Mouse (Mus musculus) liver, embryonic 11.5 days (tissue): Measurements from ENCODE around the gene Sbsn. TPM values are rescaled to one million over a fixed set of nuclear protein-coding genes. Genes with fewer than 3 reads are reported as not detected.

Source experiments
- ATAC-seq: fragments of 200-750 bp; cut with Nextera tagmentation; replicated peaks from 2 replicates; pipeline ENCODE4 v1.8.0; 2017; ENCODE audit warnings: moderate number of reproducible peaks, mild to moderate bottlenecking, moderate TSS enrichment, moderate library complexity; ENCODE audit not compliant: low FRiP score
- DNase-seq: peaks from one replicate; pipeline ENCODE4 v3.0.0-alpha.2; 2017; ENCODE audit warnings: low spot score
- H3K27ac ChIP-seq: fragments of 300-500 bp; sonication (generic); 2 replicates; pipeline ENCODE4 v1.5.1; 2014; ENCODE audit warnings: mild to moderate bottlenecking, low read depth, low read length, control low read depth
- H3K27me3 ChIP-seq: fragments of 300-500 bp; sonication (generic); replicated peaks from 2 replicates; pipeline ENCODE4 v1.6.1; 2014; ENCODE audit warnings: low read length, mixed read lengths; ENCODE audit not compliant: control insufficient read depth, insufficient read depth
- H3K36me3 ChIP-seq: fragments of 300-500 bp; sonication (generic); 2 replicates; pipeline ENCODE4 v1.6.1; 2014; ENCODE audit warnings: mild to moderate bottlenecking, low read length, moderate library complexity, mixed read lengths; ENCODE audit not compliant: control insufficient read depth, insufficient read depth
- H3K4me1 ChIP-seq: fragments of 300-500 bp; sonication (generic); replicated peaks from 2 replicates; pipeline ENCODE4 v1.6.1; 2014; ENCODE audit warnings: low read length, mixed read lengths; ENCODE audit not compliant: control insufficient read depth, insufficient read depth
- H3K4me2 ChIP-seq: fragments of 300-500 bp; sonication (generic); 2 replicates; pipeline ENCODE4 v1.6.1; 2014; ENCODE audit warnings: mild to moderate bottlenecking, control low read depth, moderate library complexity
- H3K4me3 ChIP-seq: fragments of 300-500 bp; sonication (generic); 2 replicates; pipeline ENCODE4 v1.5.1; 2014; ENCODE audit warnings: low read depth, low read length, control low read depth
- H3K9ac ChIP-seq: fragments of 300-500 bp; sonication (generic); 2 replicates; pipeline ENCODE4 v1.6.1; 2014; ENCODE audit warnings: low read depth, low read length, control low read depth
- H3K9me3 ChIP-seq: fragments of 300-500 bp; sonication (generic); 2 replicates; pipeline ENCODE4 v1.6.1; 2016; ENCODE audit warnings: low read length, inconsistent platforms, mixed read lengths; ENCODE audit not compliant: control insufficient read depth
- WGBS: fragments of 180-500 bp; shearing (Covaris S2); extraction: QIAGEN DNeasy Blood & Tissue Kit; methylation state at CpG from one replicate; pipeline ENCODE4 v1.1.7; 2014; 5-methylcytosine and 5-hydroxymethylcytosine counted together
- polyA plus RNA-seq: library from polyadenylated mRNA; unstranded; fragments of >200 nt; fragmentation: Nextera tagmentation; extraction: Ambion mirVana; gene quantifications from 2 replicates; pipeline ENCODE4 v1.2.1, GENCODE M21; 2014

Gene Sbsn
- polyA plus RNA-seq, 1 experiment from 2014 or later, result 0.07 TPM

DNA sequence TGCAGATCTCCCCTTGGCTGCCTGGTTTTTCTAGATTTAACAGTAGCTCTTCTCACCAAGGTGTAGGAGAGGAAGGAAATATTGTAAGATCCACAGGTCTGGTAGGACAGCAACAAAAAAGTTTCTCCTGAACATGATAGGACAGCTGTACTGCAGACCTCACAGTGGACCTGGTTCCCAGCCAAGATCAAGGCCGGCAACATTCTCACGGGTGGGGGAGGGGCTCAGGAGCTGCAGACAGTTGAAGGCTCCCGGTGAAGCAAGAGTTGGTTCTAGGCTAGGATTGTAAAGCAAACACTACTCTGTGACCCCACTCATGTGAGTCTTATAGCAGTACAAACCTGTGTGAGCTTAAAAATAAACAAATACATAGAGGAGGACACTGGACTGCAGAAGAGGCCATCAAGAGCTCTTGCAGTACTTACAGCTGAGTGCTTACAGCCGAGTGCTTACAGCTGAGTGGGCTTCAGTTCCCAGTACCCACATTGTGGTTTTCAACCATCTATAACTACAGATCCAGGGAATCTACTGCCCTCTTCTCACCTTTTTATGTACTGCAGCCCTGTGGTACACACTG lies 7.2 kb upstream of the Sbsn start:
- Histone ChIP-seq H3K9me3 (no peaks in the 10 kb centered on the region; the same call in 1 of the 2 replicates), H3K36me3 (no peaks in the 10 kb centered on the region; the same call in 1 of the 2 replicates), H3K27me3 (no peaks in the 10 kb centered on the region), H3K4me3 (no peak overlapping the region), H3K4me2 (no peak overlapping the region), H3K4me1 (no peaks in the 10 kb centered on the region), H3K9ac (no peak overlapping the region), H3K27ac (no peak overlapping the region)
- ATAC-seq, result no peak
- 40% methylated on average over 4 of the region's 4 CpGs for WGBS
- DNase-seq, result no peak

DNA sequence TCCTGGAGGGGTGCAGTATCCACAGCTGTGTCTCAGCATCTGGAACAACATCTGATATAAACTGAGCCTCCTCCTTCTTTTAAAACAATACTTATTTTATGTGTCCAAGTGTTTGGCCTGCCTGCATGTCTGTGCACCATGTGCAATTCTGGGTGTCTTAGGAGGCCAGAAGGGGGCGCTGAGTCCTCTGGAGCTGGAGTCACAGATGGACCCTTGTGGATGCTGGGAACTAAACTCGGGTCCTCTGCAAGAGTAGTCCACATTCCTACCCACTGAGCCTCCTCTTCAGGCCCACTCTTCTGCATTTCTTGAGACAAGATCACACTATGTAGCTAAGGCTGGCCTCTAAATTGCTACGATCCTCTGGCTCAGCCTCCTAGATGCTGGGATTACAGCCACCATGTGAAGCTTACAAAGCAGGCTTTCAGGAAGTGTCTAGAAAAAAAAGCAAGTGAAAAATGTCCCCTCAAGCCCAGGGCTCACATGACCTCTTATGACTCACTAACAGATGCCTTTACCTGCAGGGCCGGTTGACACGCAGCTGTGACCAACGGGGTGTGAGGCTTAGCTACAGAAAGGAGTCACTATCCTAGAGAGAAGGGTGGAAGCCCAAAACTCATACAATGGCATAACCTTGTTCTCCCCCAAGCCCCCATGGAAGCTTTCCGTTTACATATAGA lies 3.6 kb upstream of the Sbsn start:
- DNase-seq (no peak), ATAC-seq (no peak)
- H3K4me1 ChIP-seq, result no peaks in the 10 kb centered on the region
- H3K4me3 ChIP-seq, result no peak overlapping the region
- H3K9ac ChIP-seq, result no peak overlapping the region
- H3K27ac ChIP-seq, result no peak overlapping the region
- no peaks in the 10 kb centered on the region for H3K9me3 ChIP-seq
- H3K4me2 ChIP-seq, result no peak overlapping the region
- no peaks in the 10 kb centered on the region for H3K27me3 ChIP-seq
- 81% methylated on average over 7 of the region's 7 CpGs for WGBS
- no peaks in the 10 kb centered on the region; the same call in 1 of the 2 replicates for H3K36me3 ChIP-seq

- H3K4me1 ChIP-seq, result no peaks in the 10 kb centered on the region
- H3K27ac ChIP-seq, result no peak overlapping the region
- DNase-seq (no peak), ATAC-seq (no peak)
- no peaks in the 10 kb centered on the region; the same call in 1 of the 2 replicates for H3K36me3 ChIP-seq
- no peak overlapping the region for H3K4me2 ChIP-seq
- peaks cover 5% of the 10 kb centered on the region; the same call in 1 of the 2 replicates for H3K9me3 ChIP-seq
- no peaks in the 10 kb centered on the region for H3K27me3 ChIP-seq
- H3K4me3 ChIP-seq, result no peak overlapping the region
- WGBS, result 81% methylated on average over 13 of the region's 13 CpGs
- H3K9ac ChIP-seq, result no peak overlapping the region
Measured at GRCm38 (mm10) chr7:30749824-30750606, 1.3 kb upstream of the Sbsn start.

DNA sequence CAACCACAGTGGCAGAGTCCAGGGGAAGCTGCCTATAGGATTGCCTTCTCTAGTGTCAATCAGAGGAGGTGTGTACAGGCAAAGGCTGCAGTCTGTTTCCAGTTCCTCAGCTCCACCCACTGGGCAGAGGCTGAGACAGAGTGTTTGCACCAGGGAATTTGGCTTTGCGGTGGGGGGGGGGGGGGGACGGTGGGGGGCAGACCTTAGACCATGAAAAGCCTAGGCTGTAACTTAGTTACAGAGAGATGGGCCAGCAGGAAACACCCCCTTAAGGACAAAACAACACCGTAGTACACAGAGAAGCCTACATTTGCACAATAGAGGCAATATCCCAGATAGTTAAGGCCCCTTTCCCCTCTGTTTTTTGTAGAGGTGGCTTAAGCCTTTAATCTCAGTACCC lies 5.7 kb downstream of the Sbsn start:
- WGBS, result 51% methylated on average over 3 of the region's 3 CpGs
- no peak overlapping the region for H3K27ac ChIP-seq
- DNase-seq (no peak), ATAC-seq (no peak)
- no peak overlapping the region for H3K4me3 ChIP-seq
- no peak overlapping the region for H3K4me2 ChIP-seq
- no peak overlapping the region for H3K9ac ChIP-seq
- peaks cover 3% of the 10 kb centered on the region; the same call in 1 of the 2 replicates for H3K36me3 ChIP-seq
- peaks cover 5% of the 10 kb centered on the region for H3K4me1 ChIP-seq
- H3K9me3 ChIP-seq, result peaks cover 6% of the 10 kb centered on the region; the same call in 1 of the 2 replicates
- no peaks in the 10 kb centered on the region for H3K27me3 ChIP-seq

GRCm38 (mm10) chr7:30758853-30759252 lies 7.6 kb downstream of the Sbsn start:
- H3K9me3 ChIP-seq, result peaks cover 6% of the 10 kb centered on the region; the same call in 1 of the 2 replicates
- 38% methylated on average over 4 of the region's 4 CpGs for WGBS
- ATAC-seq (no peak), DNase-seq (no peak)
- H3K4me3 ChIP-seq, result no peak overlapping the region
- peaks cover 3% of the 10 kb centered on the region; the same call in 1 of the 2 replicates for H3K36me3 ChIP-seq
- H3K27me3 ChIP-seq, result peaks cover under 1% of the 10 kb centered on the region; the same call in 1 of the 2 replicates
- H3K4me1 ChIP-seq, result peaks cover 6% of the 10 kb centered on the region
- no peak overlapping the region for H3K4me2 ChIP-seq
- no peak overlapping the region for H3K9ac ChIP-seq
- H3K27ac ChIP-seq, result no peak overlapping the region

- Histone ChIP-seq H3K27me3 (peaks cover 13% of the 10 kb centered on the region), H3K4me3 (no peak overlapping the region), H3K4me1 (peaks cover 6% of the 10 kb centered on the region), H3K27ac (no peak overlapping the region), H3K9ac (no peak overlapping the region), H3K36me3 (no peaks in the 10 kb centered on the region), H3K9me3 (no peaks in the 10 kb centered on the region), H3K4me2 (no peak overlapping the region)
- 39% methylated on average over 4 of the region's 4 CpGs for WGBS
- ATAC-seq, result peak; percentile 45; the same call in 1 of the 2 replicates
- DNase-seq, result no peak
Measured at GRCm38 (mm10) chr7:30761769-30762352, 10.6 kb downstream of the Sbsn start.

- DNase-seq (no peak), ATAC-seq (no peak)
- no peak within 1 kb of the TSS for H3K4me3 ChIP-seq
- peaks cover 6% of the 10 kb centered on the region for H3K4me1 ChIP-seq
- peaks cover 13% of the 10 kb centered on the region for H3K27me3 ChIP-seq
- WGBS, result 47% methylated on average over 5 of the region's 5 CpGs
- no peak within 1 kb of the TSS for H3K27ac ChIP-seq
- H3K4me2 ChIP-seq, result no peak within 1 kb of the TSS
- no peaks in the 10 kb centered on the region for H3K9me3 ChIP-seq
- H3K9ac ChIP-seq, result no peak within 1 kb of the TSS
- H3K36me3 ChIP-seq, result no peaks in the 10 kb centered on the region
Measured at GRCm38 (mm10) chr7:30763456-30763855, 12.2 kb downstream of the Sbsn start, which contains the start of gene Dmkn. Gene Dmkn (plus strand): TSS chr7:30763756.

- Histone ChIP-seq H3K4me1 (peaks cover 6% of the 10 kb centered on the region), H3K4me3 (no peak overlapping the region), H3K9me3 (no peaks in the 10 kb centered on the region), H3K9ac (no peak overlapping the region), H3K27ac (no peak overlapping the region), H3K4me2 (no peak overlapping the region), H3K36me3 (no peaks in the 10 kb centered on the region), H3K27me3 (peaks cover 16% of the 10 kb centered on the region)
- 32% methylated on average over 11 of the region's 11 CpGs for WGBS
- ATAC-seq, result no peak
- no peak for DNase-seq
Measured at GRCm38 (mm10) chr7:30765173-30765572, 13.9 kb downstream of the Sbsn start.
